Mouse (Mus musculus) megakaryocyte, embryonic 14.5 days (primary cell): ENCODE data around the gene Ric8a.
A peak's percentile ranks its signal among the peaks of the same experiment; 100 is the strongest.

Source experiments
- FLI1 ChIP-seq: IDR thresholded peaks from 2 replicates; pipeline ENCODE4 v1.6.1; 2012; ENCODE audit warnings: low read length, inconsistent platforms, mixed read lengths
- GATA1 ChIP-seq: IDR thresholded peaks from 3 replicates; pipeline ENCODE4 v1.6.1; 2012; ENCODE audit warnings: mixed read lengths, low read length, inconsistent platforms, borderline replicate concordance

DNA sequence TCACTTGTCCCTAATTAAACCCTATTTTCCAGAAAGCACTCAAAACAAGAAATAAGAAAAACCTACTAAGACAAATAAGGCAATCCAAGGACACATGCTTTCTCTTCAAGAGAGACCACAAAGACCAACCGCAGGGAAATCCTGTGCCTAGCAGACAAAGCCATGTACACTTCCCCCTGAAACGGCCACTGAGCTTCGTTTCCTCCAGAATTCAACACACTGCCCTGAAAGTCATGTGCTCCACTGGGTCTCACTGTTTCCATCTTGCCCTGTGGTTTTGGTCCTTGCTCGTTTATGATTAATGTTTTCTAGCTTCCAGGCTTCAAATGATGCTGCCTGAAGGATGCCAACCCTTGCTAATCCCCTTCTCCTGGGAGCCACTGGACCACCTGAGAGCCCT is 17.5 kb downstream of the Ric8a start:
- TF ChIP-seq GATA1, result peak; percentile 14; the same call in 1 of the 3 replicates
- 0 out of 2 replicates have a peak, but pooled peaks have one; percentile 14 for TF ChIP-seq FLI1
